Mouse (Mus musculus) lung, postnatal 0 days (tissue): ENCODE measurements around the gene Prr22.

Source experiments
- CTCF ChIP-seq: IDR thresholded peaks from 2 replicates; pipeline ENCODE4 v1.5.1; 2016; ENCODE audit warnings: antibody characterized with exemption, mild to moderate bottlenecking
- EP300 ChIP-seq: IDR thresholded peaks from 2 replicates; pipeline ENCODE4 v1.6.1; 2016; ENCODE audit warnings: antibody characterized with exemption, mild to moderate bottlenecking, control low read depth

GRCm38 (mm10) chr17:56736534-56736933, 33.5 kb upstream of the Prr22 start:
- TF ChIP-seq EP300, result no peak
- peak; percentile 51 for TF ChIP-seq CTCF
